Mouse (Mus musculus): ENCODE data around the gene Frmd8.
A peak's percentile ranks its signal among the peaks of the same experiment; 100 is the strongest.

Frmd8 gene

DNA sequence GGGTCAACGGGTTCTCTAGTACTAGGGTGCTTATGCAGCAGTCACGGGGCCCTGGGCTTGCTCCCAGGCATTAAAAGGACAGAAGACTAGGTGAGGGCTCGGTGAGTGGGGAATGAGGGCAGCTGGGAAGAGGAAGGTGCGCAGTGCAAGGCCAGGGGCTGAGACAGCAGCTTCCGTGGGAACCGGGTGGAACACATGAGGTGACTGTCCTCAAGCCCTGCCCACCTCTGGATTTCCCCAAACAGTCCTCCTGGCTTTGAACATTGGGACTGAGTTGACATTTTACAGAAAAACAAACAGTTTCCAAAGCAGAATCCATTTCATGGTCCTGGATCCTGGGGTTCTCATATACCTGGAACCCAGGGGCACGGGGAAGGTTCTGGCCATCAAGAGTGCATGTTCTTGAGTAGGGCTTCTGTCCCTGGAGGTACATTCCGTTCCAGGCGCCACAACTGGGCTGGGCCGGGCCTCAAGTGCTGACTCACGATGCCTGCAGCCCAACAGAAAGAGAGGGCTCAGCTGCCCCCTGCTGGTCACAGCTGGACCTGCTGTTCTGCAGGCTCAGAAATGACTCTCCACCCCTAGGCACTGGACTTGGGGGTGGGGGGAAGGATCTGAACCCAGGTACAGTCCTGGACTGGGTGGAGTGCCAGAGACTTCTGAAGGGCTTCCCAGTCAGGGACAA is 25.1 kb downstream of the Frmd8 start:
- peak; percentile 27 for ATAC-seq (ENCODE audit: low TSS enrichment)

DNA sequence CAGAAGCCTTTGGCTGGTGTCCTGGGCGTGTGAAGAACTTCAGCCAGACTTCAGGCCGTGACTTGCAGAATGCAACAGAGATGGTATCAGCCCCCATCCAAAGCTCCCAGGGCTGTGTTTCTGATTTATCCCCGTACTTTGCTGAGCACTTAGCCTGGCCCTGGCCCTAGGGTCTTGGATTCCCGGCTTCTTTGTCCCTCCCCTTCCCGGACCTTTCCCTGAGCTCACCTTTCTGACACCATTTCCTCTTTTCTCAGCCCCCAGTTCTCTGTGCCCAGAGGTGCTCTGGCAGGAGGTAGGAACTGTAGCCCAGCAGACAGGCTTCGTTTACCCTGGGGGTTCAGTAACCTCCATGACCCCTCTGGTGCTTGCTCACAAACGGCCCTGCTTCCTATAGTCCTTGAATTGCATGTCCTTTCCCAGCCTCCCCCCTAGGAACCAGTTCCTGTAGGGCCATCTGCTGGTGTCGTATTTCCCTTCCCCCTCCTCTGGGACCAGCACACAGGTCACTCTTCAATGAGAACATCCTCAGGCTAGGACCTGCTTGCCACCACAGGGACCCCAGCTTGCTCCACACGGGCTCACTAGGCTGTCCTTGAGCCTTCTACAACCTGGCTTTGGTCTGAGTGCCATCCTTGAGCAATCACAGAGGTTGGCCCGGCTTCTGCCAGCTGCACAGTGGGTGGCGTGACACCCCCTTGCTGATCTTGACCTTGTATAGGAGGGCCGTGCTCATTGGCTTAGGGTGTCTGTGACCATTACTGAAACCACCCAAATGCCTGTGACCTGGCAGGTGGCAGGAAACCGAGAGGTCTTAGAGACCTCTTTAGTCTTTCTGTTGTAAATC is 26.0 kb downstream of the Frmd8 start:
- ATAC-seq (ENCODE audit: low TSS enrichment), result no peak

DNA sequence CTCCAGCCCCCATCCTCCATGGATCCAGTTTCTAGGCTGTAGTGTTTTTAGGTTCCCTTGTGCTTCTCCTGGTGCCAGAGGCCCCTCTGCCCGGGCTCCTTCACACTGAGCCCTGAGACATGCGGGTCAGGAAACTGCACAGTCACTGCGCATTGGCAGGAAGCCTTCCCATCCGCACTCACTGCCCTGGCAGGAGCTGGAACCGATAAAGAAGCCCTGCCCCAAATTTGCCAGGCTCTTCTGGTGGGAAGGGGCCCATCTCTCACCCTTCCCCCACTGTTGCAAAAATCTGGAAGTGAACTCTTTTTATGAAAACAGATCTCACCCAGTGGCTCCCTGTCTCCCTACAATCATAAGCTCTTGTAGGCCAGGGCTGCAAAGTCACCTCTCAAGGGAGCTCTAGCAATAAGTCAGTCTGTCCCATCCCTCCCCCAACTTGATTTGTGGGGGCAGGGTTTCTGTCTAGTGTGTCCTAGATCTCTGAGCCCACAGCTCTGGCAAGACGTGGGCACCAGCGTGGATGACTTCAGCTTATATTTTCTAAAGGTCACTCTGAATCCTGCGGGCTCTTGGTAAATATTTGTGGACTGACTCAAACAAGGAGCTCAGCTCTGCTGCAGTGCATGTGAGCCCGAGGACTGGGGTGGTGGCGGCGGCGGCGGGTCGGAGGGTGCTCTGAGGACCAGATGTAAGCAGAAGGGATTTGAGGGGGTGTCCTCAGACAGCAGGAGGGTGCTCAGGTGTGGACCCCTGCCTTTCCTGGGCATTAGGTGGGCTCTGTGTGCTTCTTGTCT is 26.8 kb downstream of the Frmd8 start:
- 0 out of 2 replicates have a peak, but pooled peaks have one; percentile 1 for ATAC-seq (ENCODE audit: low TSS enrichment)

DNA sequence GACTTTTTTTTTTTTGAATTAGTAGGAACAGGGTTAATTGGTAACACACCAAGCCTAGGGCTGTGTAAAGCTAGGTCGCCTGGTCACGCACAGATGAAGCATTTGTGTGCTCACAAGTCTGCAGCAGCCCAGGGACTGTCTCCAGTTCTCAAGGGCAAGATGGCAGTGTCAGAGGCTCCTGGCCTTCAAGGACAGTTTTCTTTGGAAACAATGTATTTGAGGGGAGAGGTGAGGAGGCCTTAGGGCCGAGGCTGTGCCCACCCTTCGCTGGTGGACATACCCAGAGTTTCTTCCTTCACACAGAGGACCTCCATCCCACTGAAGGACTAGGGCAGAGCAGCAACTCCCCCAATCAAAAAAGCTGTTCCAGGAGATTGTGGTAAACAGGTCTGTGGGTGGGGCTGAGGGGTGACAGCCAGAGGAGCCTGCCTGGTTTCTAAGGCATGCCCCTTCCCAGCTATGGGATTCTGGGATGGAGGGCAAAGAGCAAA is 27.7 kb downstream of the Frmd8 start:
- no peak for ATAC-seq (ENCODE audit: low TSS enrichment)

DNA sequence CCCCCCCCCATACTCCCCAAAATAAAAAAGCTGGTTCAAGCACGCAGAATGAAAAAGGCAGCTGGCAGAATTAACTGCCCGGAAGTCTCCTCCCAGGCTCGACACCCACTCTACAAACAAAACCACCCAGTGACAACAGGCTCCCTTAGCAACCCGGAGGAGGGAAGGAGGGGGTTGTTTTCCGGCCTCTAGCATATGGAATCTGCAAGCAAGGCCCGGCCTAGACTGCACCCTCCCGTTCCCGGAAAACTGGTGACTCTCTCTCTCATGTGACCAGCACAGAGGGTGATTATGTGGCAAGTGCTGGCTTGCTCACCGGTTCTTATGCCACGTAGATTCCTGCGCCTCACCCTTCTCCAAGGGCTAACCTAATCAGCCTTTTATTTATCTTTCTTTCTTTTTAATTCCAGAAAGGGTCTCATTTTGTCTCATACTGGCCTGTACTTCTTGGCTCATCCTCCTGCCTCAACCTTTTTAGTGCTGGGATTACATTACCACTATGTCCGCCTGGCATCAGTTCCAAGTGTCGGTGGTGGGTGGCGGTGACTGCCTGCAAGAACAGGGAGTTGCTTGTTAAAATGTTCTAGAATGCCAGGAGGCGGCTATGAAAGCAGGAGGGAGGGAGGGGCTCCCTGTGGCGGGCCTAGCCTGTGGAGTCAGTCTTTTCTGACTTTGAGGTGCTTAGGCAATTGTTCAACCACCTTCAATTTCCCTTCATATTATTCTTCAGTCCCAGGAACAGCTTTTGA is 28.3 kb downstream of the Frmd8 start:
- ATAC-seq (ENCODE audit: low TSS enrichment), result peak; percentile 57

DNA sequence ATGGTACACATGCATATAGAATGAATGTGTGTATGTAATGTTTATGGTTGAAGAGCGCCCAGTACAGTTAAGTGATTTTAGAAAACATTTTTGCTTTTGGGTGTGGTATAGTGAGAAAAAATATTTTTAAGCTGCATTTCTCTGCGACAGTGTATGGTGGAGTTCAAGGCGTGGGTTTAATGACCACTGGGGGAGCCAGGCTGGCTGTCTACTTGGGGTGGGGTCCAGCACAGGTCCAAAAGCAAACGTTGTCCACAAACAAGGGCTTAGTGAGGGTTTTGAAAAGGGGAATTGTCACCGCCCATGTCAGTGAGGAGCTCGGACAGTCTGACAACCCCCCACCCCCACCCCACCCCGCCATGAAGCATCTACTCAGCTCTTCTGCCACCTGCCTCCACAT is 28.9 kb downstream of the Frmd8 start:
- 0 out of 2 replicates have a peak, but pooled peaks have one; percentile 0 for ATAC-seq (ENCODE audit: low TSS enrichment)

DNA sequence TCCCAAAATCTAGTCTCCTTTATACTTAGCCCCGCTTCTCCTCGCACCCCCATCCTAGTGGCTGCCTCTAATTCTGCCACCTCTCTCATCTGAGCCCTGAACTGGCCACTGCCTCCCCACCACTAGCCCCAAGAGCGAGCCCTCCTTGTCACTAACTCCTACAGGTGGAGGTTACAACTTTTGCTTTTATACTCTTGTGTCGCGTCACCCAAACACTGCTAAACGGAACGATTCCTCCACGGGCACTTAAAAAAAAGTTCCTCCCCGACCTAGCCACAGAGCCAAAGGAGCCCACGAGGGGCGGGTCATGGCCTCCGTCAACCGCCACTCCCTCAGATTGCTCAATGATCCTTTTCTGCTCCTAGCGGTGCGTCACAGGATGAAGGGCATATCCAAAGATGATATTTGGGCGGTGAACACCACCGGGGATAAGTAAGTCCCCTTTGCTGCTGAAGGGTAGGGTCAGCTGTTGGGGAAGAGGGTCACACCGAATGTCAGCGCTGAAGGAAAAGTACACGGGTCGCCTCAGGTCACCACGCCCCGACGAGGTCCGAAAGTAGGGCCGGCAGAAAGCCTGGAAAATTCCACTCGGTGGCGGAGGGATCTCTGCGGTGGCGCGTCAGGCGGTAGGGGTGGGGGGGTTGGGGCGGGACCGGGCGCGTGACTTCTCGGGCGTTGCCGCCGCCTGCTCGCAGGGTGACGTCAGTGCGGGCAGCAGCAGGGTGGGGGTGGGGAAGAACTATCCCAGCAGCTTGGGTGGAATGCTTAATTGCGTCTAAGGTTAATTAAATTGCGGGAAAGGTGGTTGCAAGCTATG is 29.5 kb downstream of the Frmd8 start:
- ATAC-seq (ENCODE audit: low TSS enrichment), result no peak

DNA sequence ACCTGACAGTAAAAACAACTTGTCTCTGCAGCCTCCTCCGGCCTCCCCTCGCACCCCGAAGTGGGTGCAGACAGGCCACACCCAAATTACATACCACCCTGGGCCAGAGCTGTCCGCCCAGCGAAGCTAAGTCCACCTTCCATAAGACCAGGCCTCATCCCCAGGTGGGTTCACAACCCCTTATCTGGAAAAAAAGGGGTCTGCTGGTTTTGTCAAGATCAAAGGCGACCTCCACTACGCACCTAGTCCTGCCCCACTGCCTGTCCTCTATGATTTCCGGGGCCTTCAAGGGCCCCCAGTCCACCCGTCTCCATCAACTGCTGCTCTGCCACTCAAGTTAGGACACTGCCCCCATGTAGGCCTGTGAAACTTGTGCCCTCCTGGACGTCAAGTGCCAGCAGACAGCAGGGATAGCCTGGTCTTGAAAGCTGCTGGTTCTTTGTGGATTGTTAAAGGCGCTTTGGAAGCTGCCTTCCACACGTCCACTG is 30.2 kb downstream of the Frmd8 start:
- ATAC-seq (ENCODE audit: low TSS enrichment), result no peak

DNA sequence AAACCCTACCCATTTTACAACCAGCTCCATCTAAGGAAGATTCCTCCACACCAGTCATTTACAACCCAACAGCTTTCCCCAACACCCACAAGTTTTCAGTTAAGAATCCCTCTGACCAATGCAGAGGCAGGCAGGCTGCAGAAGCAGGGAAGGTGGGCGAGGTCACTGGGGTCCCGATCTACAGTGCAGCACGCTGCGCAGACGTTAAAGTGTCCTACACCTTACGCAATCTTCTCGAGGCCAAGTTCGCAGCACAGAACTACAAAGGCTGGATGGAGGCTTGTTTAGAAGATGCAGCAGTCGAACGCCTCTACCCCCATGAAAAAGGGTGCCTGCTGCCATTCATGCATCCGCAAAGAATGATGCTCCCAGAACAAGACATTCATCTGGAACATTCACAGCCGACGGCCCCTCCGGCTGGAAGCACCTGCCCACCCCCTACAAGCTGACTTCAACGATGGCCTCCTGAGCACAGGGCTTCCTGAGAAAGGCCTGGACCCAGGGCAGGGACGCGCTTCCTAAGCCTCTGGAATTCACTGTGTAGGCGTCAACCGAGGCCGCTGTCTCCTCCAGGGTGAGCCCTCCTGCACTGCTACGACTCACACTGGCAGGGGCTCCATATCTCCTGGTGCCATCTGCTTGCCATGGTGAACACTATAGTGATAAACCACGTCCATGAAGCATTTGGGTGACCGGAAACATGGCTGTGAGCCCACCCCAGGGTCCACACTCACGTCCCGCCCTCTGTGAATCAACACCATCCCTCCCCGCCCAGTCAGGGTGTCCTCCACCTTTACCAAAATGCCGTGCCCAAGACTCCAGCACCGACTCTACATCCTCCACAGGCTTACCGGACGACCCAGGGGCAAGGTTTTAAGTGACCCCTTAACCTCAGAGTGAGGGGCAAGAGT is 31.0 kb downstream of the Frmd8 start:
- no peak for ATAC-seq (ENCODE audit: low TSS enrichment)

DNA sequence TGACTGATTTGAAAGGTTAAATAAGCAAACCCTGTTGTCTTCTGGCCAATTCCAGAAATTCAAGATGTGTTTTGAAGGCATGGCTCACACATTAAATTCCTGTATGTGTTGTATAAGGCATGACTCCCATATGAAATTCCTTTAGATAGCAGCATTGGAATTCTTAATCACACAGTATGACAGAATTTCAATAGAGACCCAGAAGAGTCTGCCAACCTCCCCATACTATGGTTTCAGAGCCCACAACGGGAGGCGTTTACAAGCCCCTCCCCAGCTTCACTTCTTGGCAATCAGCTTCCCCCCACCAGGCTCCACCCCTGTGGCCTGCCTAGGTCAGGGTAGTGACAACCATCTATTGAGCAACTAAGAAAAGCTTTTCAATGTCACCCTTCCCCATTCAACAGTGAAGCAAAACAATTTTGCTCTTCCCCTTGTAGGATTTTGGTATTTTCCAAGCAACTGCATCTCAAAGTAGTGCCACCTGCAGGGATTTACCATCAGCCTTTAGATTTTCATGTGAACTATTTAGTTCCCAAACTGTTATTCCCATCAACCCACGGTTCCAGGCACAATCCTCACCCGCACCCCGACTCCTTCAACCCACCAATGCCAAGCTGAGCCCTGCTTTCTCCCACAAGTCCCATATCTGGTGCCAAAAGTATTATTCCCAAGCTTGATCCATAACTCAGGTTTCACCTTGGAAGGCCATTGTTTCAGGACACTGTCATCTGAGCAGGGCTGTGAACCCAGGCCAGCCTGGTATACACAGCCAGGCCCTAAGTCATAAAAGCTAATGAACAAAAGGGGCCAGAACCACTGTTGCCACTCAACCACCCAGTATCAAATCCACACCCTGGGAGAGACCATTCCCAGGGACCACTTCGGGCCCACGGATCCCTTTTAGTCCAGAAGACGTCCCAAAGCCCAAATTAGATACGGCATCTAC is 32.0 kb downstream of the Frmd8 start:
- ATAC-seq (ENCODE audit: low TSS enrichment), result no peak

DNA sequence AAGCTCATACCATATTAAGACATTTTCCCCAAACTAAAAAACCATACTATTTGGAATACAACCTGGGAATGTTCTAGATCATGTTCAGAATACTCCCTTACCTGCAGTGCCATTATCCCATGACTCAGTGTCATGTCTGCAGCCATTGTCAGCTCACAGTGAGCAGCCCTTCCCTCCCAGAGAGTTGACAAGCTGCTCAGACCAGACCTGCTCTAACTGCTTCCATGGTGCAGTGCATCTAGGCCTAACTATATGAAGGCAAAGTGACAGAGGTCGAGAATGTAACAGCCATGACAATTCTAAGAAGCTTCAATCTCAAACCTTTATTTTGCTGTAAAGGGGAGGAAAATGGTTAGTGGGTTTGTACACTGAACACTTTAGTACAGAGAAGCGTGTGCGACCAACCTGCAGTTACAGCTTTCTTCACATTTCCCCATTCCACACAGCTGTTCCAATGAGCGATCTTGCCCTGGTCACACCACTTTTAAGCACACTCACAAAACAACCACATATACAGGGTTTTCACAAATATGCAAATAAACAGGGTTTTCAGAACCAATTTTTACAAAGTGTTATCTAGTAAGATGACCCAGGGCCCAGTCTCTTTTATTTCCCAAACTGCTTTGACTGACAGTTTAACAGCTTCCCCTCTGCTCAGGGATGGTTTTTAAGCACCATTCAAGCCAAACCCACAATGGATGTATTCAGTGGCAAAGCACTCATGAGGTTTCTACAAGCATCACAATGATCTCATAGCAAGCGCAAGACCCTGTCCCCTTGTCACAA is 32.9 kb downstream of the Frmd8 start:
- ATAC-seq (ENCODE audit: low TSS enrichment), result no peak

DNA sequence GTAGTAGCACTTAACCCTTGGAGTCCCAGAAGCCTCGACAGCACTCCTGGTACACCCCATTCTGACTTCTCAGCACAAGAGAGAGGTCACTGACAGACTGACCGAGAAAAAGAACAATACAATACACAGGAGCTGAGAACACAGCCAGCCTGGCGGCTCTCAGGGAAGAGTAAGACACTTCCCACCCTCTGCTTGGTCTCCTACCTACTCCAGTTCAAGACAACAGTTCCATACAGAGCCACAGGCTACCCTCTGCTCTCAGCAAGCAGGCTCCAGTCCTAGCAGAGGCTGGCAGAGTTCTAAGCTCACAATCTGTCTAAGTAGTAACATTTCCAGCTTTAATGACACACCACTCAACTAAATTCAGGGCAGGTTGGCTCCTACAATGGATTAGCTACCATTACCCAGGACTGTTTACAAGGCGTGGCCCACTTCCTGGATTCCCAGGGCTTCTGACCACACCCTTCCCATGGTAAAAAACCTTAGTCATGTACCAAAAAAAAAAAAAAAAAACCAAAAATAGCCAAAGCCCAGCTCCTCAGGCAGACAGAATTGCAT is 33.6 kb downstream of the Frmd8 start:
- ATAC-seq (ENCODE audit: low TSS enrichment), result no peak

DNA sequence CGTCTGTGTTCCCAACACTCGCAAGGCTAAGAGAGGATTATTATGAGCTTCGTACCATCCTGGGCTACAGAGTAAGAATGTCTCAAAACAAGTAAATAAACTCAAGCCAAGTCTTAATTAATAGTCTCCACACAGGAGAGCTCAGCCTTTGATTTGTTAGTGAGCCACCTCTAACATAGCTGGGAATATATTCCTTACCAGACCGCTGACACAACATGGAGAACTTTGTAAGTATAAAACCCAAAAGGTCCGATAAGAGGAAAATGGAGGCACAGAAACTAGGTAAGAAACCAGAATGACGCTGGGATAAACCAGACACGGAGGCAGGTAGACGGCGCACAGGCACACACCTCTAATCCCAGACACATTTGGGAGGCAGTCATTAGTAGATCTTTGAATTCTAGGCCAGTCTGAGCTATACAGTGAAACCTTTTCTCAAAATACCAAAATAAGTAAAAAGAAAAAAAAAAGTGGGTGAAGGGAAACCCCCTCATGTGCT is 34.1 kb downstream of the Frmd8 start:
- ATAC-seq (ENCODE audit: low TSS enrichment), result no peak

DNA sequence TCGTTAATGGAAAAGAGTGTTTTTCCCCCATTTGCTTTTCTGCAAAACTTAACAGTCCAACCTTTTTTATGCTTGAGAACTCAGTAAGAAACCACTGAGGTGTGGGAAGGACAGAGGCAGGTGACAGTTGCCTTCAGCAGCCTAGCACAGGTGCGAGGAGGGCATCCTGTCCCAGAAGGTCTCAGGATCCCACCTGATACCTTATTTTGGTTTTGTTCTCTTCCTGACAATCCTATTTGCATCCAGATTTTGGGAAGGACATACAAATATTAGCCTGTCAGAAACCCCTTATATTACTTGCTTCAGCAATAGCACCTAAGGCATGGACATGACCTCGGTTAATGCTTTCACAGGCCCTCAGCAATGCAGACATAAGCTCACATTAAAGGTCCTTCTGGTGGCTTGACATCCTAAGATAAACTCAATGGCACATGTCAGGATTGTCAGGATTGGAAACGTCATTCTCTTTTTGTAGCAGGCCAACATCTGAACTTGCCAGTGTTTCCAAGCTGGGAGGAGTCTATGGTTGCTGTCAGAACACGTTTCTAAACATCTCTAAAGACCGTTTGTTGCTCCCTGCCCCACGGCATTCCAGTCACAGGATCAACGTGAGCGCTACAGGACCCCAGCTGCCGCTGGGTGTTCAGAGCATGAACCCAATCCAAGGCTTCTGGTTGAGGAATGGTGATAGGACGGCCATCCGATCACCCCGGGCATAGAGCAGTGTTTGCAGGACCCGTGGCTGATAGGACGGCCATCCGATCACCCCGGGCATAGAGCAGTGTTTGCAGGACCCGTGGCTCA is 34.8 kb downstream of the Frmd8 start:
- no peak for ATAC-seq (ENCODE audit: low TSS enrichment)

DNA sequence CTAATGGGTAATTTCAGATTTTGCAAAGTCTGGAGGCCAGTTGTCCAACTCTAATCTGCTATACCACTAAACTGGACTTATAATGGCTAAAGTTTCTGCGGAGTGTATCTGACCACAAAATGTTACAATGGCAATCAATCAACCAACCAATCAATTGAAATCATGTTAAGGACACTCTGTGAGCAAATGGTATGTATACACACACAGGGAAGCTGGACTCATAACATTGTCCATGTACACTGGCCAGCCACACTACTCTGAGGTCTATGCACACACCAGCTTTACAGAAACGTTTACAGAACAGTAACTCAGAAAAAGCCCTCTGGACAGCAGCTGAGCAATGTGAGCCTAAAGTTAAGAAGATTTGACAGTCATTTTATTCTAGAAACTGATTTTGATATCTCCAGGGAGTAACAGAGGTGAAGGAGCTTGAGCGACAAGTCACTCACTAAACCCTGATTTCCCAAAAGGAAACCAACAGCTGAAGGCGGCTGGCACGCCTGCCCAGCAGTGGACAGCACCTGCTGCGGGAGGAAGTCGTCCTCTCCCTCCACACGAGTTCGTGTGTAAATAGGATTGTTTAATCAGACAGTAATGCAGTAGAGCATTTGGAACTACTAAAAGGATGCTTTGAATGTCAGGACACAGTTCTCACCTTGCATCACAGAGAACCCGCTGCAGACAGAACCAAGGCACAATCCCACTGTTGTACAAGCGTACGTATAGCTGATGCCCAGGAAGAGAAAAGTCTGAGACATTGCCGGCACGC is 35.6 kb downstream of the Frmd8 start:
- ATAC-seq (ENCODE audit: low TSS enrichment), result no peak

DNA sequence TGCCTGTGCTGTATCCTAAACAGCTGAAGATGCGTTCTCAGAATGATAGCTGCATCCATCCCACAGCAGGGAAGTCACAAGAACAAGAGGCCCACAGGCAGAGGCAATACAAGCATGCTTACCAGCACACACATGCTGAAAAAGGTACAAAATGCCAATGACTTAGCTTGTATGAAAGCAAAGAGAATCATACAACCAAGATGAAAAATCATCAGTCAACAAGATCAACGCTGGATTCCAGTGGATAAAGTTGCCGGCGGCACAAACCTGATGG is 36.2 kb downstream of the Frmd8 start:
- no peak for ATAC-seq (ENCODE audit: low TSS enrichment)
